Mouse (Mus musculus): ENCODE measurements around the gene Gm26741.

DNA sequence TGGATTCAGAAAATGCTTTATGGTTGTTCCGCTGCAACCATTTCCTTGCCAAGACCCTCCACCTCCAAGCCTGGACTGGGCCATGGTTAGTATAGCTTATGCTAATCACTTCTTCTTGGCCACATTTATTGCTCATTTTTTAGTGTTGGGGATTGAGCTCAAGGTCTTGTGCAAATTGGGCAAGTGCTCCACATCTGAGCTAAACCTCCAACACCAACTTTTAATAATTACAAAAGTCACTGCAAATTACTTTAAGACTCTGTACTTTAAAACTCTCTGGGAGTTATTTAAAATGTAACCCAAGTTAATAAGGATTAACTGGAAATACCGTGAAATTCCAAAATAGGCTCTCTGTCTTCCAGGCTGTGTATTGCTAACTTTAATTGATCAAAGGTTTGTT lies 49.0 kb downstream of the Gm26741 start:
- TF ChIP-seq CTCF (conservative IDR thresholded peaks at IDR 0.05; ENCODE audit: low read length) (no peak), POU5F1 (IDR thresholded peaks at IDR 0.05; ENCODE audit: borderline replicate concordance, low read length) (no peak), NANOG (IDR thresholded peaks at IDR 0.05; ENCODE audit: borderline replicate concordance, low read length) (no peak)

Data from E14TG2a.4 (cell line).